Mouse (Mus musculus) forebrain, embryonic 16.5 days (tissue): ENCODE measurements at regions not wholly inside any gene's neighbourhood (a gene's known extent, or its start where the extent isn't known, plus 50 kb on each side); places are given as distances from the start of the nearest gene placed in this dataset.

Experiments used
- ATAC-seq: fragments of 200-750 bp; cut with Nextera tagmentation; 2 replicates; pipeline ENCODE4 v1.8.0; 2017; ENCODE audit warnings: mild to moderate bottlenecking, moderate library complexity
- H3K27ac ChIP-seq: fragments of 300-500 bp; sonication (generic); 2 replicates; pipeline ENCODE4 v1.5.1; 2014; ENCODE audit warnings: low read length, control low read depth
- H3K27me3 ChIP-seq: fragments of 300-500 bp; sonication (generic); replicated peaks from 2 replicates; pipeline ENCODE4 v1.6.1; 2014; ENCODE audit warnings: low read length; ENCODE audit not compliant: control insufficient read depth, insufficient read depth
- H3K36me3 ChIP-seq: fragments of 300-500 bp; sonication (generic); 2 replicates; pipeline ENCODE4 v1.6.1; 2014; ENCODE audit not compliant: control insufficient read depth, insufficient read depth
- H3K4me1 ChIP-seq: fragments of 300-500 bp; sonication (generic); replicated peaks from 2 replicates; pipeline ENCODE4 v1.6.1; 2014; ENCODE audit warnings: low read length; ENCODE audit not compliant: control insufficient read depth, insufficient read depth
- H3K4me2 ChIP-seq: fragments of 300-500 bp; sonication (generic); 2 replicates; pipeline ENCODE4 v1.6.1; 2014; ENCODE audit warnings: mild to moderate bottlenecking, low read length, control low read depth
- H3K4me3 ChIP-seq: fragments of 300-500 bp; sonication (generic); replicated peaks from 2 replicates; pipeline ENCODE4 v1.5.1; 2014; ENCODE audit warnings: mild to moderate bottlenecking, low read length, control low read depth
- H3K9ac ChIP-seq: fragments of 300-500 bp; sonication (generic); replicated peaks from 2 replicates; pipeline ENCODE4 v1.6.1; 2014; ENCODE audit warnings: low read depth, low read length, control low read depth
- H3K9me3 ChIP-seq: fragments of 300-500 bp; sonication (generic); 2 replicates; pipeline ENCODE4 v1.6.1; 2016; ENCODE audit warnings: low read length; ENCODE audit not compliant: control insufficient read depth
- WGBS: fragments of 180-500 bp; shearing (Covaris S2); extraction: QIAGEN DNeasy Blood & Tissue Kit; methylation state at CpG from one replicate; pipeline ENCODE4 v1.1.7; 2014; 5-methylcytosine and 5-hydroxymethylcytosine counted together

DNA sequence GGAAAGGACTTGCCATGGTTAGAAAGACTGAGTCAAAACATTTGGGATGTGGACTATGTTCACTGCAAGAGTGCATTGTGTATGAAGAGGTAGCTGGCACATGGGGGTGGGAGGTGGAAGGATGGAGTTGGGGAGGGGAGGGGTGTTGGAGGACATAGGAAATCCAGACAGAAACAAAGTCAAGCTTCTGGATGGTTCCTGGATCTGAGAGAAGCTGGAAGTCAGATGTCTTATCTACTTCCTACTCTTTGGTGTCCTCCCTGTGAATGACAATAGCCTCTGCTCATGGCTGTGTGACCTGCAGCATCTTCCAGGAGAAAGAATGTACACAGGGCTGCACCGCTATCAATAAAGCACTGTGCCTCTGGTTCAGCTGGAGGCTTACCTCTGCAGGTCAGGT is 491.3 kb downstream of the Rnf144a start:
- Histone ChIP-seq H3K4me2 (no peak overlapping the region), H3K27me3 (no peaks in the 10 kb centered on the region), H3K9ac (no peak overlapping the region), H3K36me3 (no peaks in the 10 kb centered on the region), H3K4me1 (peaks cover 22% of the 10 kb centered on the region), H3K27ac (peak overlapping the region; percentile 74), H3K4me3 (no peak overlapping the region), H3K9me3 (no peaks in the 10 kb centered on the region)
- no peak for ATAC-seq
- WGBS = 95% methylated on average over 1 of the region's 1 CpGs

DNA sequence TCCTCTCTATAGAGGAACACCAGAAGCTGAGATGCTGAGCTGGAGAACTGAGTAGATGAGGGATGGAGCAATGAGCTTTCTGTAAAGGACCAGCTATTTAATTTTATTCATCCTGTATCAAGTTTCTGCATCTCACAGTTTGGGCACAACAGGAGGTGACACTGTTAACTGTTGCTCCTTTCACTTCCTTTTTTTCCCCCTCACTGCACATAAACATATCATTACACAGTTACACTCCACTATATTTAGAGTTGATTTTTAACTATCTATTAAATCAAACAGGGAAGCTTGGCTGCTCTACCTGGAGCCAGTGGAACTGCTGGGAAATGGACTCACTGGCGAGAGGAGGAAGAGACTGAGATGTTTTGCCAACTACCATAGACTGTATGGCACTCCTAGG is 509.4 kb downstream of the Rnf144a start:
- ATAC-seq = no peak
- no peaks in the 10 kb centered on the region for H3K9me3 ChIP-seq
- no peaks in the 10 kb centered on the region for H3K4me1 ChIP-seq
- H3K27me3 ChIP-seq = no peaks in the 10 kb centered on the region
- H3K36me3 ChIP-seq = no peaks in the 10 kb centered on the region
- H3K4me3 ChIP-seq = no peak overlapping the region
- H3K27ac ChIP-seq = no peak overlapping the region
- WGBS = 83% methylated on average over 1 of the region's 1 CpGs
- no peak overlapping the region for H3K4me2 ChIP-seq
- no peak overlapping the region for H3K9ac ChIP-seq

DNA sequence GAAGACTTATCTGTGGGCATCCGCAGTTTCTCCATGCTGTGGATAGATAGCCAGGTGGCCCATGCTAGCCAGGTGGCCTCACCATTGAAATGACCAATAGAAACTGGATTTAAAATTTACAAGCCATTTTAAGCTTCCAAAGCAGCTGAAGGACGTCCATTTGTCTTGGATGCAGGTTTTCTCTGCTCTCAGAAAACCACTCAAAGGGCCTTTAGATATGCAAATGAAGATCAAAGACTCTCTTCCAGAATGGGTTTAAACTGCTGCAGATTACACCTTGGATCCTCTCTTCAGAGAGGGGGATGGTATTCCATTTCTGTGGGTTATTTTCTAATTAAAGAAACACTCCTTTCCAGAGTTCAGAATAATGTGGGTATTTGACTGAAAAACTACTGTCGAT is 518.5 kb downstream of the Rnf144a start:
- no peaks in the 10 kb centered on the region for H3K27me3 ChIP-seq
- no peak for ATAC-seq
- H3K9me3 ChIP-seq = no peaks in the 10 kb centered on the region
- H3K36me3 ChIP-seq = no peaks in the 10 kb centered on the region
- H3K4me2 ChIP-seq = no peak overlapping the region
- 25% methylated on average over 3 of the region's 3 CpGs for WGBS
- no peak overlapping the region for H3K4me3 ChIP-seq
- no peak overlapping the region for H3K9ac ChIP-seq
- H3K27ac ChIP-seq = no peak overlapping the region
- peaks cover 3% of the 10 kb centered on the region; the same call in 1 of the 2 replicates for H3K4me1 ChIP-seq

DNA sequence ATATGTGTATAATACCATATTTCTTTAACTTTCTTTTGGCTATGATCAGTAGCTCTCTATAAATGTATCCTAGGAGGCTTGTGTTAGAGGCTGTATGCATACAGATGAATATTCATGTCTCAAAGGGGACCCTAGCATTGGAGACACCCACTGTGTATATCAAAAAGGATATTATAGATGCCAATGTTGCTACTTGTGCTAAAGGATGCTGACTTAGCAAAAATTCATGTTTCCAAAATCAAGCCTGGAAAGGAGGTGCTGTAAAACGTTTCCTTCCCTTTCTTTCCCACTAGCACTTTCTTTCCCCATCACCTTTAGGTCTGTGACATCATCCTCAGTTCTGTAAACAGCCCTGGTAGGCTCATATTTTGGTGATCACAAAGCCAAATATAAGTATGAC is 519.4 kb downstream of the Rnf144a start:
- Histone ChIP-seq H3K4me3 (no peak overlapping the region), H3K9me3 (no peaks in the 10 kb centered on the region), H3K9ac (no peak overlapping the region), H3K36me3 (no peaks in the 10 kb centered on the region), H3K27me3 (no peaks in the 10 kb centered on the region), H3K4me1 (peaks cover 3% of the 10 kb centered on the region; the same call in 1 of the 2 replicates), H3K4me2 (no peak overlapping the region), H3K27ac (no peak overlapping the region)
- ATAC-seq = no peak
- 52% methylated on average over 1 of the region's 1 CpGs for WGBS

DNA sequence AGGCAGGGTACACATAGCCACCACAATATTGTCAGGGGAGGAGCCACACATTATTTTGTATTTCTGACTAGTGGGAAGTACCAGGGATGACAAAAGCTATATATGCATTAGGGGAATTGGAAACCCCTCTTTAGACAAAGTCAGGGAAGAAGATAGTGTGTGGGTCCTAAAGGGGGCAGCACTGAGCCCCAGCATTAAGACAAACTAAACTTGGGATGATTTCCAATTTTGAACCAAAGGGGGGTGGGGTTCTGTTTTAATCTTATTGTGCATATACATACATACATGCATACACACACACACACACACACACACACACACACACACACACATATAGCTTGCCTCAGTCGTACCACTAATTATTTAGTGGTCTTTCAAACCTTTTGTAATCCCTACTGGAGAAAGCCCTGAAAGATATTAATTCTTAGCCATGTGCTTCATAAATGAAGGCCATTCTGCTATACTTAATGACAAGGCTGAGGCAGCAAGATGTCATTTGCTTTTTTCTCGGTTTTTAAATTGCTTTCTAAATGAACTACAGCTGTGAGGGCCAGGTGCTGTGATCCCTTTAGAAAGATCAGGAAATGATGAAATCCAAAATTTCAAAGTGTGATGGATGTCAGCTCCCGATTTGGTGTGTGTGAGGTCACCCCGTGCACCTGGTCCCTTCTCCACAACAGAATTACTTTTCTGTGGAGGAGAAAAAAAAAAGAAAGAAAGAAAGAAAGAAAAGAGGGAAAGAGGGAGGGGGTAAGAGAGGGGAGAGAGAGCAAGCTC is 523.5 kb downstream of the Rnf144a start:
- WGBS = 21% methylated on average over 4 of the region's 4 CpGs
- Histone ChIP-seq H3K9ac (no peak overlapping the region), H3K27me3 (no peaks in the 10 kb centered on the region), H3K9me3 (no peaks in the 10 kb centered on the region), H3K4me3 (no peak overlapping the region), H3K27ac (peak overlapping the region; percentile 19), H3K4me1 (peaks cover 3% of the 10 kb centered on the region; the same call in 1 of the 2 replicates), H3K36me3 (no peaks in the 10 kb centered on the region), H3K4me2 (no peak overlapping the region)
- peak; percentile 18; the same call in 1 of the 2 replicates for ATAC-seq

DNA sequence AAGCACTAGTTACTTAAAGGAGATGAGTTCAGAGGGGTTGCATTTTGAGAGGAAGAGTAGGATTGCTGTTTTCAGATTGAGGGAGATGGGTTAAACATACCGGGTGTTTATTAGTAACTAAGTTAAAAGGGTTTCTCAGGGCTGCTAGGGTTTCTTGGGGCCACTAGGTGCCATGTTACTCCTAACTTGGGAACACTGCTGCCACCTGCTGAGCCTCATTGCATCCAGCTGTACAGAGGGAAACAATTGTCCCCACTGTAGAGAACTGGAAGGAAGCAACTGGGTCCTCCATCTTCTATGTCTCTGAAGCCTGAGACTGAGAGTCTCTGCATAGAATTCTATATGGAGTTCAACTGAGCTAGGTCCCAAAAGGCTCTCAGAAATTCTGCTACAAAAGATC is 524.3 kb downstream of the Rnf144a start:
- Histone ChIP-seq H3K4me3 (no peak overlapping the region), H3K27ac (no peak overlapping the region), H3K4me1 (peaks cover 3% of the 10 kb centered on the region; the same call in 1 of the 2 replicates), H3K9ac (no peak overlapping the region), H3K36me3 (no peaks in the 10 kb centered on the region), H3K4me2 (no peak overlapping the region), H3K9me3 (no peaks in the 10 kb centered on the region), H3K27me3 (no peaks in the 10 kb centered on the region)
- WGBS = 90% methylated on average over 1 of the region's 1 CpGs
- no peak for ATAC-seq

DNA sequence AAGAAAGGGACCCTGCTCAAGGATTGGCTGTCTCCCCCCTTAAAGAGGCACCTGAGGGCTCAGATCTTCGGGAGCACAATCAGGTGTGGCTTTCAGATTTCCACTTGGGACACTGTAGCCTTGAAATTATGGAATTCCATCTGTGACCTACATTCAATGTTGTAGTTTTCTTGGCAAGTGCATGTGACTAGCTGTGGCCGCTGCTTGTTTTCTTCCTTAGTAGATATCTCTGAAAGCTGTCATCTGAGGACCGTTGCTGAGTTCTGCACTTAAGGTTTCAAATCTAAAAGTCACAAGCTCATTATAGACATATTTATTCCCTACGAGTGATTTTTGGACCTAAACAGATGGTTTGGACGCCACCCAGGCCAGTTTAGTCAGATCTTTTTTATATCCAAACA is 531.3 kb downstream of the Rnf144a start:
- no peaks in the 10 kb centered on the region for H3K9me3 ChIP-seq
- no peaks in the 10 kb centered on the region for H3K36me3 ChIP-seq
- no peak overlapping the region for H3K9ac ChIP-seq
- WGBS = 60% methylated on average over 5 of the region's 5 CpGs
- H3K4me3 ChIP-seq = no peak overlapping the region
- no peak overlapping the region for H3K4me2 ChIP-seq
- H3K27ac ChIP-seq = no peak overlapping the region
- peaks cover 4% of the 10 kb centered on the region; the same call in 1 of the 2 replicates for H3K4me1 ChIP-seq
- no peaks in the 10 kb centered on the region for H3K27me3 ChIP-seq
- no peak for ATAC-seq

DNA sequence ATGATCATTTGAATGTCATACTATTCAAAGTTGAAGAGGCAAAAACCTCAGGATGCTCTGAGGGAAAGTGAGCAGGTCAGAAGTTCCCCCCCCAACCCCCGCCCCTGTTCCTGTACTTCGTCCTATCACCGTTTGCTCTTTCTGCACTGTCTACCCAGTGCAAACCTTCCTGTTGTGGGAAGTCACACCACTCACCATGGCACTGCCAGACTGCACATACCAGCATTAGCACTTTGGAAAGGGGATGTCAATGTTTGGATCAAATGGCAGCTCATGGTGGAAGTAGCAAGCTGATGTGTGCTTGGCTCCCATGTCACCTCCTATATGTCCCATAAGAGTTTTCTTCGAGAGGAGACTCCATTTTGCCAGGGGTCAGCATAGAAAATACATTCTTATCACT is 543.2 kb downstream of the Rnf144a start:
- ATAC-seq = no peak
- peak overlapping the region; percentile 82 for H3K27ac ChIP-seq
- H3K4me3 ChIP-seq = no peak overlapping the region
- H3K9ac ChIP-seq = 0 out of 2 replicates have a peak overlapping the region, but pooled peaks have one; percentile 8
- no peaks in the 10 kb centered on the region for H3K36me3 ChIP-seq
- H3K27me3 ChIP-seq = no peaks in the 10 kb centered on the region
- WGBS = 64% methylated on average over 4 of the region's 4 CpGs
- no peaks in the 10 kb centered on the region for H3K9me3 ChIP-seq
- H3K4me1 ChIP-seq = peaks cover 19% of the 10 kb centered on the region
- H3K4me2 ChIP-seq = peak overlapping the region; percentile 18; the same call in 1 of the 2 replicates

DNA sequence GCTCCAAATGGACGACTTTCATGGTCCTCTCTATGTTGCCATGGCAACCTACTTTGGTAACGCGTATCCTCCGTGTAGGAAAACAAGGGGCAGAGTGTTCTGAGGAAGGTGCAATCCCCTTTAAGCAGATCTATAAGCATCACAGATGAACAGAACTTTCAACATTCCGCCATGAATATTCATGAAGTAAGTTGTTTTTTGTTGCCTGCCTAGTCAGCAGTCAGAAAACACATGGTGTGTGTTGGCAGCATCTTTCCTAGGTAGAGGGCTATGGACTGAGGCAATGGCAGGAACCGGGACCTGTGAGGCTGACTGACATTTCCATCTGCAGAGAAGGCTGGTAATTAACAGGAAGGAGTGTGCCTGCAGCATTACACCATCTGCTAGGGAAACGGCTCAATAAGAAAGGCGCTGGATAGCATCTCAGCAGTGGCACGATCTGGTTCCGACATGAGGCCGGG is 544.0 kb downstream of the Rnf144a start:
- peaks cover 19% of the 10 kb centered on the region for H3K4me1 ChIP-seq
- no peak overlapping the region for H3K4me3 ChIP-seq
- peak overlapping the region; percentile 86 for H3K27ac ChIP-seq
- no peaks in the 10 kb centered on the region for H3K27me3 ChIP-seq
- H3K9ac ChIP-seq = peak overlapping the region; percentile 19; the same call in 1 of the 2 replicates
- H3K36me3 ChIP-seq = no peaks in the 10 kb centered on the region
- peak overlapping the region; percentile 18 for H3K4me2 ChIP-seq
- peak; percentile 98 for ATAC-seq
- 7% methylated on average over 11 of the region's 11 CpGs for WGBS
- H3K9me3 ChIP-seq = no peaks in the 10 kb centered on the region
